Mouse (Mus musculus) kidney, embryonic 14.5 days (tissue): ENCODE data around the gene Zmynd8. TPM values are rescaled to one million over a fixed set of nuclear protein-coding genes. Genes with fewer than 3 reads are reported as not detected.

Experiments used
- ATAC-seq: fragments of 200-750 bp; cut with Nextera tagmentation; 2 replicates; pipeline ENCODE4 v1.8.0; 2017; ENCODE audit warnings: moderate number of reproducible peaks, mild to moderate bottlenecking, moderate TSS enrichment, moderate library complexity; ENCODE audit not compliant: low FRiP score, low TSS enrichment
- H3K27ac ChIP-seq: fragments of 300-500 bp; sonication (generic); 2 replicates; pipeline ENCODE4 v1.5.1; 2014; ENCODE audit warnings: low read depth, mild to moderate bottlenecking, low read length, moderate library complexity, mixed read lengths
- H3K27me3 ChIP-seq: fragments of 300-500 bp; sonication (generic); 2 replicates; pipeline ENCODE4 v1.6.1; 2014; ENCODE audit warnings: mild to moderate bottlenecking, low read length; ENCODE audit not compliant: control insufficient read depth, insufficient read depth
- H3K36me3 ChIP-seq: fragments of 300-500 bp; sonication (generic); 2 replicates; pipeline ENCODE4 v1.6.1; 2014; ENCODE audit warnings: low read length, mixed read lengths; ENCODE audit not compliant: control insufficient read depth, insufficient read depth
- H3K4me1 ChIP-seq: fragments of 300-500 bp; sonication (generic); 2 replicates; pipeline ENCODE4 v1.6.1; 2014; ENCODE audit warnings: low read length, mixed read lengths; ENCODE audit not compliant: control insufficient read depth, insufficient read depth
- H3K4me2 ChIP-seq: fragments of 300-500 bp; sonication (generic); replicated peaks from 2 replicates; pipeline ENCODE4 v1.6.1; 2014; ENCODE audit warnings: low read depth, mild to moderate bottlenecking, low read length
- H3K4me3 ChIP-seq: fragments of 300-500 bp; sonication (generic); 2 replicates; pipeline ENCODE4 v1.5.1; 2014; ENCODE audit warnings: mild to moderate bottlenecking, low read length
- H3K9ac ChIP-seq: fragments of 300-500 bp; sonication (generic); 2 replicates; pipeline ENCODE4 v1.6.1; 2014; ENCODE audit warnings: low read depth, mild to moderate bottlenecking, low read length, moderate library complexity
- H3K9me3 ChIP-seq: fragments of 300-500 bp; sonication (generic); 2 replicates; pipeline ENCODE4 v1.6.1; 2016; ENCODE audit warnings: low read length; ENCODE audit not compliant: control insufficient read depth
- WGBS: fragments of 180-500 bp; shearing (Covaris S2); extraction: QIAGEN DNeasy Blood & Tissue Kit; methylation state at CpG from one replicate; pipeline ENCODE4 v1.1.7; 2014; 5-methylcytosine and 5-hydroxymethylcytosine counted together
- microRNA-seq: library from miRNA; unstranded; fragments of <30 nt; microRNA quantifications from one replicate; pipeline ENCODE4, GENCODE M21; 2016
- polyA plus RNA-seq: library from polyadenylated mRNA; unstranded; fragments of >200 nt; fragmentation: Nextera tagmentation; extraction: Ambion mirVana; gene quantifications from 2 replicates; pipeline ENCODE4 v1.2.1, GENCODE M21; 2014

Zmynd8 gene
- polyA plus RNA-seq, 1 experiment from 2014 or later: 61.1 TPM

- Histone ChIP-seq H3K36me3 (no peaks in the 10 kb centered on the region; the same call in 1 of the 2 replicates), H3K4me2 (peak overlapping the region; percentile 12), H3K4me1 (peaks cover 12% of the 10 kb centered on the region), H3K27me3 (no peaks in the 10 kb centered on the region), H3K9ac (peak overlapping the region; percentile 40), H3K27ac (peak overlapping the region; percentile 77), H3K4me3 (peak overlapping the region; percentile 29), H3K9me3 (no peaks in the 10 kb centered on the region)
- 18% methylated on average over 11 of the region's 11 CpGs for WGBS
- no peak for ATAC-seq
These were observed 157.2 kb downstream of the Zmynd8 start for GRCm38 (mm10) chr2:165741526-165742050.

DNA sequence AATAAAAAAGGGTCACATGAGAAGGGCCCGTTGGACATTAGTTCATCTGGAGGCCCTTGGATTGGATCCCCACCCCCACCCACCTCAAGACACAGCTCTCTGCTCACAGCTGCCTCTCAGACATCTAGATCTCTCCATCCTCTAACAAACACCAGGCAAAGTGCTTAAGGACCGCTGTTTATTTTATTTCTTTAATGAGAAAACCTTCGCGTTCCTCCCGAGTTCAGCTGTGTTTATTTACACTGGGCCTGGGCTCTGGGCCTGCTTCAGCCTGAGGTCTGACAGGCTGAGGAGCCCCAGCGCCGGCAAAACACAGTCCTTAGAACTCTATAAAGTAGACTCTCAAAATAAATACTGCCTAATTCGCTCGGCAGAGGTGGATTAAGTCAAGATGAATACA is 157.8 kb downstream of the Zmynd8 start:
- H3K4me3 ChIP-seq: peak overlapping the region; percentile 29; the same call in 1 of the 2 replicates
- H3K27ac ChIP-seq: peak overlapping the region; percentile 77; the same call in 1 of the 2 replicates
- no peaks in the 10 kb centered on the region; the same call in 1 of the 2 replicates for H3K36me3 ChIP-seq
- H3K4me2 ChIP-seq: peak overlapping the region; percentile 12
- H3K27me3 ChIP-seq: no peaks in the 10 kb centered on the region
- 5% methylated on average over 9 of the region's 9 CpGs for WGBS
- no peaks in the 10 kb centered on the region for H3K9me3 ChIP-seq
- H3K9ac ChIP-seq: no peak overlapping the region
- H3K4me1 ChIP-seq: peaks cover 12% of the 10 kb centered on the region
- ATAC-seq: peak; percentile 41; the same call in 1 of the 2 replicates

DNA sequence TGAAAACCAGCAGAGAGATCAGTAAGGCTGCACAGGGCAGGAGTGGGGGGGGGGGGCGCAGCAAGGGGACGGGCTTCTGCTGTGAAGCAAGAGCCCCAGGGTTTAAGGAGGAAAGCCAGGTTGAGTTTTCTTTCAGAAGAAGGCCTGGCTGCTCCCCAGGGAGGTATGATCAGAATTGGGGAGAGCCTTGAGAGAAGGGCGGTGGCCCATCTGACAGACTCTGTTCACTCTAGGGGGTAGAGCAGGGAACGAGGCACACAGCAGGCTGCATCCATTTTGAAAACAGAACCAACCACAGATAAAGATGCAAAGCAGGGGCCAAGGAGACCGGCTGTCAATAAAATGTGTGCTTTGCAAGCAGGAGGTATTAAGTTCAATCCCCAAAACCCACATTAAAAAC is 158.4 kb downstream of the Zmynd8 start:
- Histone ChIP-seq H3K4me3 (no peak overlapping the region), H3K4me1 (peaks cover 12% of the 10 kb centered on the region), H3K9me3 (no peaks in the 10 kb centered on the region), H3K27ac (peak overlapping the region; percentile 57; the same call in 1 of the 2 replicates), H3K27me3 (no peaks in the 10 kb centered on the region), H3K9ac (no peak overlapping the region), H3K4me2 (no peak overlapping the region), H3K36me3 (no peaks in the 10 kb centered on the region; the same call in 1 of the 2 replicates)
- ATAC-seq: no peak
- 53% methylated on average over 5 of the region's 5 CpGs for WGBS

DNA sequence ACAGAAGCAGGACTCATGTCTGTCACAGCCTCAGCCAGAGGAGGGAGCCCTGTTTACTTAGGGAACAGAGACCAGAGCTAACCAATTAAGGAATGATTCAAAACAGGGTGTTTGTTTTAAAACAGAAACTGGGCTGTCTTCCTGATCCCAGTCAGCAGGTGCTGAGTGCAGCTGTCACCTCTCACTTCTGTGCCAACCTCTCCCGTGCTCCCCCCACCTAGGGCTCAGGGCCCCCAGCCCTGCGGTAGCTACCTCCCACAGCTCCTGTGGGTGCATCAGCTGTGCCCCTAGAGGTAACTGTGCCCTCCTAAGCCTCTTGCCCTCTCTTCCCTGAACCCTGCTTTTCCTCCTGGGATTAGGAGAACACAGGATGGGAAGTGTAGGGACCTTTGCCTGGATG is 162.5 kb downstream of the Zmynd8 start:
- no peak for ATAC-seq
- no peak overlapping the region for H3K27ac ChIP-seq
- H3K4me2 ChIP-seq: no peak overlapping the region

More for the DNA sequence above, 162.5 kb downstream of the Zmynd8 start:
- no peak overlapping the region for H3K9ac ChIP-seq
- H3K4me3 ChIP-seq: no peak overlapping the region
- no peaks in the 10 kb centered on the region for H3K27me3 ChIP-seq
- 0 out of 2 replicates have a peak, but pooled peaks cover 3% of the 10 kb centered on the region for H3K9me3 ChIP-seq
- WGBS: 38% methylated on average over 2 of the region's 2 CpGs
- H3K4me1 ChIP-seq: peaks cover 11% of the 10 kb centered on the region
- no peaks in the 10 kb centered on the region; the same call in 1 of the 2 replicates for H3K36me3 ChIP-seq

Small RNA genes within 50 kb of the gene (microRNA-seq; reads per million reads assigned to microRNA genes)
- gene Gm22692: not detected

Other genes with a start within 250 kb of the Zmynd8 start
- 18.1 and 23.2 TPM in 2 replicates for gene Ncoa3, start 93.6 kb upstream of the Zmynd8 start, polyA plus RNA-seq